Mouse (Mus musculus): ENCODE measurements at regions not wholly inside any gene's neighbourhood (a gene's known extent, or its start where the extent isn't known, plus 50 kb on each side); places are given as distances from the start of the nearest gene placed in this dataset.

- TF ChIP-seq POLR2A (IDR thresholded peaks at IDR 0.05; ENCODE audit: insufficient read depth, low read depth, low read length) = no peak
- TF ChIP-seq CTCF (IDR thresholded peaks at IDR 0.05) = no peak
- TF ChIP-seq EP300 (IDR thresholded peaks at IDR 0.05; ENCODE audit: insufficient read depth, low read depth, low read length) = no peak
Observed at GRCm38 (mm10) chr14:48342944-48343343, 103.0 kb upstream of the Tmem260 start.
